Mouse (Mus musculus): ENCODE measurements around the gene Nagpa. TPM values are rescaled to one million over a fixed set of nuclear protein-coding genes. Genes with fewer than 3 reads are reported as not detected.
"Not testable (repeated sequence)": the region's sequence is repeated elsewhere in the genome, so short reads cannot be mapped to it uniquely, and the experiment has no call there.

Nagpa gene
- polyA plus RNA-seq, 1 experiment = 41.7 TPM

GRCm38 (mm10) chr16:5233418-5234313 is 29.9 kb upstream of the Nagpa start, which contains the start of gene Alg1:
Alg1 (plus strand) TSS chr16:5233621.
- peak within 1 kb of the TSS; percentile 63 for H3K27ac ChIP-seq (ENCODE audit: insufficient read depth, low read length)
- no peaks in the 10 kb centered on the region for H3K36me3 ChIP-seq (ENCODE audit: control insufficient read depth, insufficient read depth, low read length)
- peaks cover 4% of the 10 kb centered on the region; the same call in 1 of the 2 replicates for H3K4me1 ChIP-seq (ENCODE audit: control insufficient read depth, insufficient read depth, insufficient read length)
- H3K27me3 ChIP-seq (ENCODE audit: control insufficient read depth, insufficient read depth, low read length) = no peaks in the 10 kb centered on the region
- no peak for TF ChIP-seq CTCF (IDR thresholded peaks at IDR 0.05; ENCODE audit: extremely low read depth, insufficient read depth, insufficient read length, insufficient replicate concordance)
- peak; percentile 99 for TF ChIP-seq POLR2A (IDR thresholded peaks at IDR 0.05; ENCODE audit: low read depth, low read length)
- peak; percentile 82 to 90 for DNase-seq (ENCODE audit: low read depth in 1 of 2, low spot score in 2 of 2)
- WGBS = 2% methylated on average over 47 of the region's 47 CpGs
- H3K4me3 ChIP-seq (ENCODE audit: extremely low read depth, insufficient read depth, insufficient read length) = peak within 1 kb of the TSS; percentile 96

GRCm38 (mm10) chr16:5232982-5233381 is 29.2 kb upstream of the Nagpa start:
- Histone ChIP-seq H3K27ac (ENCODE audit: insufficient read depth, low read length) (no peak overlapping the region), H3K27me3 (ENCODE audit: control insufficient read depth, insufficient read depth, low read length) (no peaks in the 10 kb centered on the region), H3K4me1 (ENCODE audit: control insufficient read depth, insufficient read depth, insufficient read length) (peaks cover 4% of the 10 kb centered on the region; the same call in 1 of the 2 replicates), H3K4me3 (ENCODE audit: extremely low read depth, insufficient read depth, insufficient read length) (peak overlapping the region; percentile 96; the same call in 1 of the 2 replicates), H3K36me3 (ENCODE audit: control insufficient read depth, insufficient read depth, low read length) (no peaks in the 10 kb centered on the region)
- no peak for DNase-seq (ENCODE audit: low read depth in 1 of 2, low spot score in 2 of 2)
- no peak for TF ChIP-seq POLR2A (IDR thresholded peaks at IDR 0.05; ENCODE audit: low read depth, low read length)
- TF ChIP-seq CTCF (IDR thresholded peaks at IDR 0.05; ENCODE audit: extremely low read depth, insufficient read depth, insufficient read length, insufficient replicate concordance) = no peak
- WGBS = 79% methylated on average over 4 of the region's 4 CpGs

- H3K4me3 ChIP-seq (ENCODE audit: extremely low read depth, insufficient read depth, insufficient read length); DNase-seq (ENCODE audit: low read depth in 1 of 2, low spot score in 2 of 2); H3K27me3 ChIP-seq (ENCODE audit: control insufficient read depth, insufficient read depth, low read length); H3K27ac ChIP-seq (ENCODE audit: insufficient read depth, low read length); H3K4me1 ChIP-seq (ENCODE audit: control insufficient read depth, insufficient read depth, insufficient read length); H3K36me3 ChIP-seq (ENCODE audit: control insufficient read depth, insufficient read depth, low read length): not testable (repeated sequence)
- WGBS = 72% methylated on average over 3 of the region's 3 CpGs
These were observed 24.3 kb upstream of the Nagpa start for GRCm38 (mm10) chr16:5228103-5228502.

- not testable (repeated sequence) for H3K36me3 ChIP-seq (ENCODE audit: control insufficient read depth, insufficient read depth, low read length); H3K4me1 ChIP-seq (ENCODE audit: control insufficient read depth, insufficient read depth, insufficient read length); H3K27ac ChIP-seq (ENCODE audit: insufficient read depth, low read length); H3K4me3 ChIP-seq (ENCODE audit: extremely low read depth, insufficient read depth, insufficient read length); DNase-seq (ENCODE audit: low read depth in 1 of 2, low spot score in 2 of 2); H3K27me3 ChIP-seq (ENCODE audit: control insufficient read depth, insufficient read depth, low read length)
- 82% methylated on average over 19 of the region's 19 CpGs for WGBS
These were observed 23.7 kb upstream of the Nagpa start for GRCm38 (mm10) chr16:5227501-5227900.

GRCm38 (mm10) chr16:5226534-5226933 is 22.7 kb upstream of the Nagpa start:
- H3K4me3 ChIP-seq (ENCODE audit: extremely low read depth, insufficient read depth, insufficient read length); H3K4me1 ChIP-seq (ENCODE audit: control insufficient read depth, insufficient read depth, insufficient read length); H3K36me3 ChIP-seq (ENCODE audit: control insufficient read depth, insufficient read depth, low read length); H3K27ac ChIP-seq (ENCODE audit: insufficient read depth, low read length); DNase-seq (ENCODE audit: low read depth in 1 of 2, low spot score in 2 of 2); H3K27me3 ChIP-seq (ENCODE audit: control insufficient read depth, insufficient read depth, low read length): not testable (repeated sequence)
- 4% methylated on average over 1 of the region's 1 CpGs for WGBS

GRCm38 (mm10) chr16:5222140-5222539 is 18.3 kb upstream of the Nagpa start, which contains the start of gene AU021092:
AU021092 (minus strand) TSS chr16:5222299.
- H3K4me3 ChIP-seq (ENCODE audit: extremely low read depth, insufficient read depth, insufficient read length) = peak within 1 kb of the TSS; percentile 26; the same call in 1 of the 2 replicates
- peak within 1 kb of the TSS; percentile 51; the same call in 1 of the 2 replicates for H3K27ac ChIP-seq (ENCODE audit: insufficient read depth, low read length)
- no peaks in the 10 kb centered on the region for H3K36me3 ChIP-seq (ENCODE audit: control insufficient read depth, insufficient read depth, low read length)
- H3K4me1 ChIP-seq (ENCODE audit: control insufficient read depth, insufficient read depth, insufficient read length) = no peaks in the 10 kb centered on the region
- 66% methylated on average over 6 of the region's 6 CpGs for WGBS
- TF ChIP-seq POLR2A (IDR thresholded peaks at IDR 0.05; ENCODE audit: low read depth, low read length) = no peak
- TF ChIP-seq CTCF (IDR thresholded peaks at IDR 0.05; ENCODE audit: extremely low read depth, insufficient read depth, insufficient read length, insufficient replicate concordance) = no peak
- DNase-seq (ENCODE audit: low read depth in 1 of 2, low spot score in 2 of 2) = no peak
- H3K27me3 ChIP-seq (ENCODE audit: control insufficient read depth, insufficient read depth, low read length) = no peaks in the 10 kb centered on the region

- H3K27me3 ChIP-seq (ENCODE audit: control insufficient read depth, insufficient read depth, low read length) = no peaks in the 10 kb centered on the region
- 0 out of 2 replicates have a peak overlapping the region, but pooled peaks have one; percentile 32 for H3K27ac ChIP-seq (ENCODE audit: insufficient read depth, low read length)
- H3K4me1 ChIP-seq (ENCODE audit: control insufficient read depth, insufficient read depth, insufficient read length) = no peaks in the 10 kb centered on the region
- no peak for DNase-seq (ENCODE audit: low read depth in 1 of 2, low spot score in 2 of 2)
- TF ChIP-seq POLR2A (IDR thresholded peaks at IDR 0.05; ENCODE audit: low read depth, low read length) (no peak), CTCF (IDR thresholded peaks at IDR 0.05; ENCODE audit: extremely low read depth, insufficient read depth, insufficient read length, insufficient replicate concordance) (no peak)
- no peaks in the 10 kb centered on the region for H3K36me3 ChIP-seq (ENCODE audit: control insufficient read depth, insufficient read depth, low read length)
- WGBS = 72% methylated on average over 4 of the region's 4 CpGs
- no peak overlapping the region for H3K4me3 ChIP-seq (ENCODE audit: extremely low read depth, insufficient read depth, insufficient read length)
These were observed 17.6 kb upstream of the Nagpa start for GRCm38 (mm10) chr16:5221403-5221802.
